Mouse (Mus musculus) G1E (cell line): ENCODE results near the gene Faf1. TPM values are rescaled to one million over a fixed set of nuclear protein-coding genes. Genes with fewer than 3 reads are reported as not detected.

Source experiments
- ATAC-seq: 2 replicates; pipeline ENCODE4 v1.8.0; 2016; ENCODE audit warnings: mild to moderate bottlenecking; ENCODE audit not compliant: insufficient number of reproducible peaks, poor library complexity, low FRiP score, severe bottlenecking; ENCODE audit errors: extremely low read depth
- DNase-seq: peaks from one replicate; pipeline ENCODE4 v3.0.0; 2012; ENCODE audit warnings: low spot score
- H3K27me3 ChIP-seq: 2 replicates; pipeline ENCODE4 v1.6.1; 2012; ENCODE audit warnings: mild to moderate bottlenecking, low read length, inconsistent platforms; ENCODE audit not compliant: insufficient read depth
- H3K36me3 ChIP-seq: replicated peaks from 2 replicates; pipeline ENCODE3; 2012; ENCODE audit warnings: mild to moderate bottlenecking, inconsistent platforms
- H3K4me1 ChIP-seq: 2 replicates; pipeline ENCODE4 v1.6.1; 2012; ENCODE audit warnings: low read depth, low read length, inconsistent platforms, mixed read lengths; ENCODE audit not compliant: insufficient read depth
- H3K4me3 ChIP-seq: 2 replicates; pipeline ENCODE4 v1.5.1; 2012; ENCODE audit warnings: low read depth, mild to moderate bottlenecking, inconsistent platforms, low read length, moderate library complexity, mixed read lengths
- H3K9me3 ChIP-seq: replicated peaks from 2 replicates; pipeline ENCODE4 v1.6.1; 2012; ENCODE audit warnings: inconsistent platforms
- CTCF ChIP-seq: IDR thresholded peaks from 2 replicates; pipeline ENCODE4 v1.5.1; 2012; ENCODE audit warnings: low read depth, low read length, inconsistent platforms, mixed read lengths
- GATA1 ChIP-seq: IDR thresholded peaks from 2 replicates; pipeline ENCODE4 v1.6.1; 2012; ENCODE audit warnings: borderline replicate concordance, low read length, inconsistent platforms, mixed read lengths
- GATA2 ChIP-seq: IDR thresholded peaks from 2 replicates; pipeline ENCODE4 v1.6.1; 2012; ENCODE audit warnings: low read depth, low read length, inconsistent platforms, borderline replicate concordance
- POLR2AphosphoS5 ChIP-seq: IDR thresholded peaks from 2 replicates; pipeline ENCODE4 v1.6.1; 2012; ENCODE audit warnings: low read depth, low read length, inconsistent platforms; ENCODE audit not compliant: insufficient replicate concordance
- TAL1 ChIP-seq: conservative IDR thresholded peaks from 2 replicates; pipeline ENCODE4 v1.6.1; 2012; ENCODE audit warnings: low read depth, low read length, inconsistent platforms, mixed read lengths
- polyA plus RNA-seq: library from polyadenylated mRNA; stranded (reverse); fragments of >175 nt; gene quantifications from 2 replicates; pipeline ENCODE4 v1.2.3, GENCODE M21; 2012
- total RNA-seq, 2 experiments: library from RNA; stranded (forward) in 1 of 2; stranded (reverse) in 1 of 2; fragments of 200-1000 nt in 1 of 2; fragments of >200 nt in 1 of 2; fragmentation: Nextera tagmentation in 1 of 2; gene quantifications; 2 replicates each; pipeline ENCODE4 v1.2.3; 2014 to 2017

Gene Faf1
- total and polyA plus RNA-seq, 3 experiments: 7.1 to 71.9 (median 65.0) TPM

GRCm38 (mm10) chr4:109984011-109984411 lies 307.6 kb downstream of the Faf1 start:
- Histone ChIP-seq H3K4me3 (no peak overlapping the region), H3K4me1 (no peaks in the 10 kb centered on the region; the same call in 1 of the 2 replicates), H3K9me3 (peaks cover 56% of the 10 kb centered on the region), H3K36me3 (peaks cover 6% of the 10 kb centered on the region), H3K27me3 (no peaks in the 10 kb centered on the region)
- ATAC-seq (no peak), DNase-seq (no peak)
- no peak for TF ChIP-seq POLR2AphosphoS5
- no peak for TF ChIP-seq GATA1
- no peak for TF ChIP-seq GATA2
- no peak for TF ChIP-seq TAL1
- TF ChIP-seq CTCF: no peak

- no peak overlapping the region for H3K4me3 ChIP-seq
- no peak for TF ChIP-seq POLR2AphosphoS5
- TF ChIP-seq TAL1: no peak
- no peak for TF ChIP-seq GATA2
- TF ChIP-seq GATA1: no peak
- TF ChIP-seq CTCF: no peak
- ATAC-seq (no peak), DNase-seq (no peak)
- H3K36me3 ChIP-seq: peaks cover 6% of the 10 kb centered on the region
- no peaks in the 10 kb centered on the region; the same call in 1 of the 2 replicates for H3K4me1 ChIP-seq
- H3K27me3 ChIP-seq: no peaks in the 10 kb centered on the region
- H3K9me3 ChIP-seq: peaks cover 53% of the 10 kb centered on the region
Observed at GRCm38 (mm10) chr4:109984496-109985423, 308.4 kb downstream of the Faf1 start.

GRCm38 (mm10) chr4:109985424-109986172 lies 309.2 kb downstream of the Faf1 start:
- H3K36me3 ChIP-seq: peaks cover 4% of the 10 kb centered on the region
- no peak for ATAC-seq
- TF ChIP-seq GATA1: no peak
- no peak for TF ChIP-seq CTCF
- TF ChIP-seq GATA2: no peak
- TF ChIP-seq TAL1: no peak
- TF ChIP-seq POLR2AphosphoS5: no peak
- H3K27me3 ChIP-seq: no peaks in the 10 kb centered on the region
- DNase-seq: no peak
- no peak overlapping the region for H3K4me3 ChIP-seq
- no peaks in the 10 kb centered on the region for H3K4me1 ChIP-seq
- peaks cover 45% of the 10 kb centered on the region for H3K9me3 ChIP-seq

- no peaks in the 10 kb centered on the region for H3K27me3 ChIP-seq
- no peak for DNase-seq
- peaks cover 39% of the 10 kb centered on the region for H3K9me3 ChIP-seq
- no peak for TF ChIP-seq TAL1
- no peak for TF ChIP-seq GATA2
- no peak for ATAC-seq
- H3K4me1 ChIP-seq: no peaks in the 10 kb centered on the region
- H3K36me3 ChIP-seq: peaks cover 4% of the 10 kb centered on the region
- H3K4me3 ChIP-seq: no peak overlapping the region
Observed at GRCm38 (mm10) chr4:109986301-109986700, 309.9 kb downstream of the Faf1 start.

GRCm38 (mm10) chr4:109986748-109987355 lies 310.5 kb downstream of the Faf1 start:
- DNase-seq (no peak), ATAC-seq (no peak; the same call in 1 of the 2 replicates)
- Histone ChIP-seq H3K27me3 (no peaks in the 10 kb centered on the region), H3K9me3 (peaks cover 33% of the 10 kb centered on the region), H3K4me1 (no peaks in the 10 kb centered on the region), H3K4me3 (no peak overlapping the region), H3K36me3 (peaks cover 4% of the 10 kb centered on the region)
- TF ChIP-seq CTCF (no peak), GATA2 (no peak), GATA1 (no peak), TAL1 (no peak), POLR2AphosphoS5 (no peak)
